Mouse (Mus musculus) small intestine, adult 2 months (tissue): ENCODE data around the gene Rad54l.

ENCODE experiments used
- CTCF ChIP-seq: fragments of 200-500 bp; IDR thresholded peaks from 2 replicates; pipeline ENCODE4 v1.5.1; 2012; ENCODE audit warnings: low read depth, mild to moderate bottlenecking, control low read depth, inconsistent platforms, low read length, moderate library complexity, mixed read lengths; ENCODE audit not compliant: insufficient replicate concordance, insufficient read length; ENCODE audit errors: extremely low read depth
- POLR2A ChIP-seq: fragments of 200-500 bp; IDR thresholded peaks from 2 replicates; pipeline ENCODE4 v1.6.1; 2012; ENCODE audit warnings: low read depth, mild to moderate bottlenecking, control low read depth, inconsistent platforms, low read length, moderate library complexity

DNA sequence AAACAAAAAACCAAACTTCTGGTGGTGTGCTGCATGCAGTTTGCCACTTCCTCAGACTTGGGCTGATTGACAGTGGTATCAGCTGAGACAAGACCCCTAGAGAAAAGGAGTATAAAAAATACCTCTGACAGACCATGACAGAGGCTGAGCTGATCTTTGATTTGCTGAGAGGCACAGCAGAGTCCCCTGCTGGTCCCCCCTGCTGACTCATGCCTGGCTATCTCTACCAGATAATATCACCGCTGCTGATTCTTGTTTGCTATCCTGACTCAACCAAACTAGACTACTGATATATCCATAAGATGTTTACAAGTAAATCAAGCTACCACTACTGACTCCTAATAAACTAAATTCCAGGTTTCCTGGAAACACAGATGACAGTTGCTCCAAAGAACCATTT lies 59.6 kb downstream of the Rad54l start:
- TF ChIP-seq POLR2A: no peak
- TF ChIP-seq CTCF: no peak
